Mouse (Mus musculus): ENCODE data around the gene Dnah2.

Dnah2 gene

GRCm38 (mm10) chr11:69528031-69528390 is 20.9 kb downstream of the Dnah2 start:
- no peak for DNase-seq (ENCODE audit: low spot score in 2 of 2)

DNA sequence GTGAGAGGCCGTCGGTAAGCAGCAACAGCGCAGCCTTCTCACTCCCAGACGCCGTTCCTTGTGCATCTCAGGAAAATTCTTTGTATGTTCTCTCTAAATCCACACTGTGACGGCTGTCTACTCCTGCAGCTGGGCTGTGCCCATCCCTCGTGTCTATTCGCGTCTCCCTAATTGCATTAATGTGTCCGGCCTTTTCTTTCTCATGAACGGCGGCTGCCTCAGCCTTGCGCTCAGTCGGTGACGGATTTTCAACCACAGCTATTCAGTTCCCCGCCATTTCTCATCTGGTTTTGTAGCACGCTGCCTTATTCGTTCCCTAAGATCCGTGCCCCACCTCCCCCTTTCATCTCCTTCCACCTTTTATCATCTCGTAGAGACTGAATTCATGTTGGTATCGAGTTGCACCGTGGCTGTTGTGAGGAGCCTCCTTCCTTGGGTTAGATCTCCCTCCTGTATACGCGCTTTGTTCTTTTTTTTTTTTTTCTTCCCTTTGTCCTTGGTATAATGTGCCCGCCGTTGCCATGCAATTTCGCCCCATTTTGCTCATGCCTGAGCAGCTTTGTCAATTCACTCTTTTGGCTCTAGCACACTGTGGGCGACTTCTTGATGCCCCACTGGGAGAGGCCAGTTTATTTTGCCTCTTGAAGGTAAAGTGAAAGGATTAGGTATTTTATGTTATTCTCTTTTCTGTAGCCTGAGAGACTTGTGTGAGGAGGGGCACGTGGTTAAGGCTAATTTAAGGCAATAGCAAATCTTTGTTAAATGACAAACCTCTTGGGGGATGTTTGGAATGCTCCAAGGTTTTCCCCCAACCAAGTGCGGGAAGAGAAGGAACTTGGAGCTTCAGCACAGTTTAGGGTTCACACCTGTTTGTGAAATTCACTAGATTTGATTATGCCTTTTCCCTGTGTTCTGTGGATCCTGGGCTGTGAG is 21.5 kb downstream of the Dnah2 start:
- DNase-seq (ENCODE audit: low spot score in 2 of 2) = no peak

DNA sequence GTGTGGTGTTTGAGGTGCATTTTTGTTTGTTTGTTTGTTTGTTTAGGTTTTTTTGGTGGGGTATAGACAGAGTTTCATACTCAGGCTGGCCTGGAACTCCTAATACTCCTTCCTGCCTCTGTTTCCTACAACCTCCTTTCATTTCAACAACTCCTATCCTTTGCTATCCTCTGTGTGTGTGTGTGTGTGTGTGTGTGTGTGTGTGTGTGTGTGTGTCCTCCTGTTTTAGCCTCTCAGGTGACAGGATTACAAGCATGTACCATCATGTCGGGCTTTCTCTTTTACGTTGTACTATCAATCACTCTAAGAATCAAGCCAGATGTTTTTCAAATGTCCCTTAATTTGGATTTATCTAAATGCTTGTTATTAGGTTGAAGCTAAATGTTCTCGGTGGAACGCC is 22.3 kb downstream of the Dnah2 start:
- no peak for DNase-seq (ENCODE audit: low spot score in 2 of 2)

GRCm38 (mm10) chr11:69525661-69526060 is 23.2 kb downstream of the Dnah2 start:
- no peak for DNase-seq (ENCODE audit: low spot score in 2 of 2)

DNA sequence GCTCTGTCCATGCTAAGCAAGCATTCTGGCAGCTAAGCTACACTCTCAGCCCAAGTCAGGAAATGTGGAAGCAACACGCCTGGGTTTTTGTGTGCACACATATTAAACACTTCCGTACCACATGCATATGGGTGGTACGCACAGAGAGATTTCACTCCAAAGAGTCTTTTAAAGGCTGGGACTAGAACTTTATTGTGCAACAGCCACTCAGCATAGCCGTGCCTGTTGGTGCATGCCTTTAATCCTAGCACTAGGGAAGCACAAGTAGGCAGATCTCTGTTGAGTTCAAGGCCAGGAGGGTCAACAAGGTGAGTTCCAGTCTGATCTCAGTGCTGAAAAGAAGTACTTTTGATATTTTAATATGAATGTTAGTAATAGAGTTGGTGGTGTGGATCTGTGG is 25.3 kb downstream of the Dnah2 start:
- DNase-seq (ENCODE audit: low spot score in 2 of 2) = no peak

DNA sequence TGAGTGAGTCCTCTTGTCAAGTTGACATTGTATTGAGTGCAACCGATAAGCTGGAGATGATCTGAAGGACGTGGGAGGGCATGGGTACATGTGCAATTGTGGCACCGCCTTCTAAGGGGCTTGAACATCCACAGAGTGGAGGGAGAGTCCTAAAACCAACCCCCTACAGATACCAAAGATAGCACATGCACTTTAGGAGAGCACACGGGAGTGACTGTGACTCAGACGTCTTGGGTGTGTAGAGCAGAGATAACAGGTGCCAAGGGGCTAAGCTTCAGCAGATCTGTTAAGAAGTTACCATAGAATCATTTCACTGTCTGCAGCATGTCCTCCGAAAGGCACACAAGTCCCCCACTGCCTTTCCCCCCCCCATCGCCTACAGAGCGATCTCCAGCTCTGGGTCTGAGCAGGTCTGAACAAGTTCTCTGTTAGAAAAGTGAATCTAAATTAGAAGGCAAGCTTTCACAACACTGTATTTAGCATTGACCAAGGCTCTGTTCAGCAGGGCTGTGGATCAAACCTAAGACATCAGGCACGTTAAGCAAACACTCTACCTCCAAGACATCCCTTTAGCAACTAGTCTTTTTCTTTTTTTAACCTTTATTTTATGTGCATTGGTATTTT is 27.3 kb downstream of the Dnah2 start:
- DNase-seq (ENCODE audit: low spot score in 2 of 2) = no peak

- DNase-seq (ENCODE audit: low spot score in 2 of 2) = no peak
Observed at GRCm38 (mm10) chr11:69519976-69520375, 28.9 kb downstream of the Dnah2 start.

DNA sequence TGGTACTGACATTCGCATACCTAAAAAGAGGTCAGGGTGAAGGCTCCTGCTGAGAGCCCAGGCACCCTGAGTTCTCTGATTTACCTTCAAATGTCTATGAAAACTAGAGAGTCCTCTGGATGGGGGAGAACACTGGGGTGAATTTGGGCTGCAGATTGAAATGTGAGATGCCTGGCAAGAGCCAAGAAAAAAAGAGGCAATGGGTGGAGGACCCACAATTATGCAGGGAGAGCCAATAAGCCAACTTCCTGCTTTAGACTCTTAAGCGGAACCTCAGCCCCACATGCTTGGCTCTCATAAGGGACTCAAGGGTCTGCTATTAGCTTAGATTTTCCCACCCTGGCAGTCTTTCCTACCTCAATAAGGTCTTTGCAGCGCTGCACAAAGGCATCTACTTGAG is 32.2 kb downstream of the Dnah2 start:
- DNase-seq (ENCODE audit: low spot score in 2 of 2) = no peak

DNA sequence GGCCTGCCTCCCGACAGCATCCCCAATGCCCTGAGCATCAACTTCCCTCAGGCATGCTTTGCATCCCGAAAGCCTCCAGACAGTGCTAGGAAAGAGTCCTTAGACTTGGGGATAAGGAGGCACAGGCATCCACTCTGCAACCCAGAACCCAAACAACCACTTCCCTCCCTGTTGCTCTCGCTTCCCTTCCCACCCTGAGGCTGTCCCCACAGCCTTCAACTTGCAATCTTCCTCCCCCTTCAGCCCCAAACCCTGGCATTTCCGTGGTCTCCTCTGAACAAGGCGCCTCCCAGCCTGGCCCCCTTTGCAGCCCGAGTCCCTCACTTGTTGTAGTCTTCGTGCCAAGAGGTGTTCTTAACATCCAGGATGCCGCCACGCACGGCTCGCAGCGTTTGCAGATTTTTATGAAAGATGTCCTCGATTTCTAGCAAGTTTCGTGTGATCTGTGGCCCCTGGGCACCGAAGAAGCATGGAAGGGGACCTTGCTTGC is 32.7 kb downstream of the Dnah2 start:
- DNase-seq (ENCODE audit: low spot score in 2 of 2) = no peak

DNA sequence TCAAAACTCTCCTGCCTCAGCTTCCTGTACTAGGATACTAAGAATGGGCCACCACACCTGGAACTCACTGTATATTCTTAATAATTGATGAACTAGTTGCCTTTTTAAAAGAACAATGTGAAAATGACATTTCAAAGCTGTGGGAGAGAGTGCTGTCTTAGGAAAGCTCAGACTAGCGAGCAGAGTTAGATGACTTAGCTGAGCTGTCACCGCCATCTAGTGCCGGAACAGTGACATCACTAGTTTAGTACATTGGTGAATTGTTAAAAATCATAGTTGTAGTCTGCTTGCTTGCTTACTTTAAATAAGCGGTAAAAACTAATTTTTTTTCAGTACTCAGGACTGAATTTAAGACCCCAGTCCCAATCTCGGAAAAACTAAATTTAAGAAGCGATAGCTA is 35.1 kb downstream of the Dnah2 start:
- peak in 1 of 2 experiments; percentile 47 for DNase-seq (ENCODE audit: low spot score in 2 of 2)

DNA sequence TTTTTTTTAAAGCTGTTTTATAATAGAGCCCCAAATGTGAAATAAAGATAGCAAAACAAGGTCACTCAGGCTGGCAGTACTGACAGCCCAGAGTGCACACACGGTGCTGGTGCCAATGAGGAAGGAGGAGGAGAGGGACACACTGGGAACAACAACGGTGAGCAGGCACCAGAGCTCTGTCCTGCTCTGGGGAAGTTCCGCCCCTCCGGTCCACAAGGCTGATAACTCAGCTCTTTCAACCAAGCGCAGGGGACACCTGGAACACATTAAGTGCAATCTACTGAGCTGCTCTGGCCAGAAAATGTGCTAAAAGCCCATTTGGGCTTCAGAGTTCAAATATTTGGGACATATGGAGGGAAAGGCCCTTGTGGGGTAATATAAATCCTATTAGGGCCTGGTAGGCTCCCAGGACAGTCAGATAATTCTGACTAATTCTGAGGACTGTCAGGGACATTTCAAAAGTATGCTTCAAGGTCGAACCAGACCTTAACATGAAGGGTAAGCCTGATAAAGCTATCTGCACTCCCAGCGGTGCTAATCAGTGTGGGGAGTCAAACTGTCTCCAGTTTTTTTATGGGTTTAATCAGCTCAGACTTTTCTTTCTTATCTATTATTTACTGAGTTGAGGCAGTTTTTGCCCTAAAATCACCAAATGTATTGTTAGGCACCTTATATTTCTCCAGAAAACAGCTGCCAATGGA is 38.0 kb downstream of the Dnah2 start:
- no peak for DNase-seq (ENCODE audit: low spot score in 2 of 2)

DNA sequence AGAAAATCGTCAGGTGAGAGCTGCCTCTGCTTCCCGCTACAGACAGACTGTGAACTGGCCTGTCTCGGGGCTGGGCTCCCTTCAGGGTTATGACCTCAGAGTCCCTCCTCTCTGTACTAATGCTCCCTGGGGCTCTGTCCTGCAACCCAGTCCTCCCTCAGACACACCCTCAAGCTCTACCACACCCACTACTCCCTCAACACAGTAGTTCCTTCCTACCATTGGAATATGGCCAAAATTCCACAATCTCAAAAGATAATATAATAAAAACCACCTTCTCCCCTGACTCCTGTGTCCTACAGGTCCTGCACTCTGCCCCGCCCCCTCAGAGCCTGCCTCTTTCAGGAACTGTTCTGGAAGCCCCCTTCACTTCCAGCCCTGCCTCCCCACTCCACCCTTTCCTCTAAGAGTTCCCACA is 45.0 kb downstream of the Dnah2 start:
- no peak for DNase-seq (ENCODE audit: low spot score in 2 of 2)

- no peak for DNase-seq (ENCODE audit: low spot score in 2 of 2)
Observed at GRCm38 (mm10) chr11:69501555-69501954, 47.4 kb downstream of the Dnah2 start.

GRCm38 (mm10) chr11:69499140-69499539 is 49.8 kb downstream of the Dnah2 start:
- peak in 1 of 2 experiments; percentile 28 for DNase-seq (ENCODE audit: low spot score in 2 of 2)

DNA sequence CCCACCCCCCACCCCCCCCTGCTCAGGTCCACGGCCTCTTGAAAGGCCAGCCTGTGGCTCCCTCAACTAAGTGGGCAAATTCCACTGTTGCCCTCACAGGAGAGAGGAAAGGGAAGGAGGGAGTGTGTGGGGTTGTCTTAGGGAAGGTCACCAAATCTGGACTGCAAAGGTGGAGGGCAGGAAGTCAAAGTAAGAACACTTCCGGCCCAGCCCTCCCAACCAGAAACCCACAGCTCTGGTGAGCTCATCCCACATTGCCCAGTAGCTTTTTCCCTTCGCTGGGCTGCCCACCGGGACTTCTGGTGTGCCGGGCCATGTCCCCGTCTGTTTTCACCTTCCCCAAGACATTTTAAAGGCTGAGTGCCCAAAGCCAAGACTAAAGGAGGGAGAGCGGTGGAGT is 57.2 kb downstream of the Dnah2 start:
- DNase-seq (ENCODE audit: low spot score in 2 of 2) = no peak

GRCm38 (mm10) chr11:69490898-69491297 is 58.0 kb downstream of the Dnah2 start:
- DNase-seq (ENCODE audit: low spot score in 2 of 2) = no peak

- DNase-seq (ENCODE audit: low spot score in 2 of 2) = no peak
Observed at GRCm38 (mm10) chr11:69487474-69487873, 61.4 kb downstream of the Dnah2 start.

GRCm38 (mm10) chr11:69477645-69478044 is 71.3 kb downstream of the Dnah2 start:
- DNase-seq (ENCODE audit: low spot score in 2 of 2) = no peak

GRCm38 (mm10) chr11:69476802-69477201 is 72.1 kb downstream of the Dnah2 start:
- DNase-seq (ENCODE audit: low spot score in 2 of 2) = no peak

DNA sequence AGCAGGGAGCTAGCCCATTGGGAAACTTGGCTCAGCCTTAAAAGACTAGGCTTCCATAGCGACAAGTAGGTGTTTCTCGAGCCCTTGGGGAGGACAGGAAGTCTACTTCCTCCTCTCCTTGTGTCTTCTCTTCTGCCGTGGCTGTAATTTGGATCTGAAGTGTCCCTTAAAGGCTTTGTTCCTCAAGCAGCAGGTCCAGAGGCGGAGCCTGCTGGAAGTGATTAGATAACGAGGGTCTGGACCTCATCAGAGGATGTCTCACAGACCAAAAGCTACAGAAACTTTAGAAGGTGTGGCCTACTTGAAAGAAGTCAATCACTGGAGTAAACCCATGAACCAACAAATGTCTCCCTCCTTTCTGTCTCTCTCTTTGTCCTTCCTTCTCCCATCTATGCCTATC is 74.2 kb downstream of the Dnah2 start:
- DNase-seq (ENCODE audit: low spot score in 2 of 2) = no peak

DNA sequence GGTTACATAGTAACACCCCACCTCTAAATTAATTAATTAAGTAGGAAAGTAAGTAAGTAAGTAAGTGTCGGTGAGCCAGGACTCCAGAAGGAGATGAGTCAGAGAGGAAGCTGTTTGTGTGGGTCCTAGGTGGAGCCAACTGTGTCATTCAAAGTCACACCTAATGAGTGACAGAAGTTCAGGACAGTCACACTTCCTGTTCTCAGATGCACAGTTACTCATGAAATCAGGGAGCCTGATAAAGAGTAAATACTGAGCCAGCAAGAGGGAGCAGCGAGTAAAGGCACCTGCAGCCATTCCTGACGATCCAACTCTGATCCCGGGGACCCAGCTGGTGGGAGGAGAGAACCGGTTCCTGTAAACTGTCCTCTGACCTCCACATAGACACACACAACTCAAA is 76.2 kb downstream of the Dnah2 start:
- DNase-seq (ENCODE audit: low spot score in 2 of 2) = no peak

DNA sequence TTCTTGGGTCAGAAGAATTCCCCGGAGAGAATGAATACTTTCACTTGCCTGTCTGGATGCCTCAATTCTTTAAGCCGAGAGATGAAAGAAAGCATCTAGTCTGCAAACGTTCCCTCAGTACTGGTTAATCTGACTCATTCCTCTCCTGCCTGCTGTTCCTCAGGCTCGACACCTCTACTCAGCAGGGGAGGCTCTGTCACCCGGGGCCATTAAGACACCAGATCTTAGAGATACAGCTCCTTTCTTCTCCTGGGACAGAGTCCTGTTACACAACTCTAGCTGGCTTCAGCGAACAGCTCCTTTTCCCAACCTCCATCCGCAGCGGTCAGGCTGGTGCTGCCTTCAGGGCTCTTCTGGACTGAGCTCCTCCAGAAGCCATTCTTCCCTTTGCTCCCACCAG is 77.4 kb downstream of the Dnah2 start:
- no peak for DNase-seq (ENCODE audit: low spot score in 2 of 2)
